Mouse (Mus musculus) embryonic facial prominence, embryonic 10.5 days (tissue): ENCODE results near the gene Gm11596. TPM values are rescaled to one million over a fixed set of nuclear protein-coding genes. Genes with fewer than 3 reads are reported as not detected.

Experiments used
- DNase-seq: peaks from one replicate; pipeline ENCODE4 v3.0.0-alpha.2; 2017; ENCODE audit warnings: low spot score
- H3K27ac ChIP-seq: fragments of 300-500 bp; sonication (generic); replicated peaks from 2 replicates; pipeline ENCODE4 v1.5.1; 2016; ENCODE audit warnings: mild to moderate bottlenecking
- H3K27me3 ChIP-seq: fragments of 300-500 bp; sonication (generic); replicated peaks from 2 replicates; pipeline ENCODE4 v1.6.1; 2016; ENCODE audit warnings: low read depth, mild to moderate bottlenecking; ENCODE audit not compliant: poor library complexity, severe bottlenecking
- H3K36me3 ChIP-seq: fragments of 300-500 bp; sonication (generic); replicated peaks from 2 replicates; pipeline ENCODE4 v1.6.1; 2016; ENCODE audit warnings: mild to moderate bottlenecking, moderate library complexity
- H3K4me1 ChIP-seq: fragments of 300-500 bp; sonication (generic); 2 replicates; pipeline ENCODE4 v1.6.1; 2016
- H3K4me3 ChIP-seq: fragments of 300-500 bp; sonication (generic); 2 replicates; pipeline ENCODE4 v1.5.1; 2016; ENCODE audit warnings: mild to moderate bottlenecking, moderate library complexity
- H3K9me3 ChIP-seq: fragments of 300-500 bp; sonication (generic); 2 replicates; pipeline ENCODE4 v1.6.1; 2016; ENCODE audit warnings: mild to moderate bottlenecking
- WGBS: fragments of 180-500 bp; shearing (Covaris S2); methylation state at CpG from one replicate; pipeline ENCODE4 v1.1.7; 2016; 5-methylcytosine and 5-hydroxymethylcytosine counted together
- polyA plus RNA-seq: library from polyadenylated mRNA; unstranded; fragments of >200 nt; fragmentation: Nextera tagmentation; extraction: Ambion mirVana; gene quantifications from 2 replicates; pipeline ENCODE4 v1.2.1, GENCODE M21; 2016

Gm11596 gene
- polyA plus RNA-seq, 1 experiment from 2014 or later = not detected

DNA sequence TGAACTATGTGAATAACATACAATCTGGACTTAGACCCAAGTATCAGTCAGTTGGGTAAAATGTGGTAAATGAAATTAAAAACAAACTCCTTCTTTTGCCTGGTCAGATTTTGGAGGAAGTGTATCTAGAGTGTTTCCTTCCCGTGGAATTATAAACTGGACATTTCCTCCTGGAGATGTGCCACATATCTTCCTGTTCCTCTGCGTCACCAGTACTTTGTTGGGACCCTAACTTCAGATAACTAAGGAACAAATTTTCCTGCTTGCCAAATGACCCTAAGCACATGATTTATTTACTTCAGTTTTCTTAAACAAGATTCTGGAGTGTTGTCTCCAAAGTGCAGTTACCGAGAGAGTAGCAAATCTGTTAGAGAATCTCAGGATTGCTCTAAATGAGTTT lies 49.3 kb downstream of the Gm11596 start:
- Histone ChIP-seq H3K9me3 (no peaks in the 10 kb centered on the region), H3K27ac (no peak overlapping the region), H3K36me3 (no peaks in the 10 kb centered on the region), H3K27me3 (no peaks in the 10 kb centered on the region), H3K4me1 (no peaks in the 10 kb centered on the region), H3K4me3 (no peak overlapping the region)
- no peak for DNase-seq
- 89% methylated on average over 3 of the region's 3 CpGs for WGBS

Other genes with a start within 250 kb of the Gm11596 start
- gene Krtap3-3, start 242.6 kb downstream of the Gm11596 start, polyA plus RNA-seq = not detected in 2 replicates
- gene Krtap3-2, start 236.6 kb downstream of the Gm11596 start, polyA plus RNA-seq = not detected in 2 replicates
- not detected in 2 replicates for gene Gm11939, start 234.0 kb downstream of the Gm11596 start, polyA plus RNA-seq
- not detected in 2 replicates for gene Krtap3-1, start 226.8 kb downstream of the Gm11596 start, polyA plus RNA-seq
- gene Krtap1-5, start 212.5 kb downstream of the Gm11596 start, polyA plus RNA-seq = not detected in 2 replicates
- gene Krtap1-4, start 209.8 kb downstream of the Gm11596 start, polyA plus RNA-seq = not detected in 2 replicates
- gene Krtap1-3, start 202.1 kb downstream of the Gm11596 start, polyA plus RNA-seq = not detected in 2 replicates
- gene Krtap9-3, start 195.4 kb downstream of the Gm11596 start, polyA plus RNA-seq = not detected in 2 replicates
- not detected in 2 replicates for gene Gm11938, start 190.2 kb downstream of the Gm11596 start, polyA plus RNA-seq
- gene Gm11937, start 183.3 kb downstream of the Gm11596 start, polyA plus RNA-seq = not detected in 2 replicates
- gene Krtap2-4, start 178.6 kb downstream of the Gm11596 start, polyA plus RNA-seq = not detected in 2 replicates
- gene Gm11562, start 173.0 kb downstream of the Gm11596 start, polyA plus RNA-seq = not detected in 2 replicates
- not detected in 2 replicates for gene Krtap4-1, start 165.2 kb downstream of the Gm11596 start, polyA plus RNA-seq
- not detected in 2 replicates for gene Krtap4-2, start 158.4 kb downstream of the Gm11596 start, polyA plus RNA-seq
- not detected in 2 replicates for gene Krtap4-7, start 149.4 kb downstream of the Gm11596 start, polyA plus RNA-seq
- not detected in 2 replicates for gene Gm11555, start 143.2 kb downstream of the Gm11596 start, polyA plus RNA-seq
- gene Gm11563, start 134.5 kb downstream of the Gm11596 start, polyA plus RNA-seq = not detected in 2 replicates
- gene Krtap4-6, start 127.5 kb downstream of the Gm11596 start, polyA plus RNA-seq = not detected in 2 replicates
- not detected in 2 replicates for gene Gm14190, start 102.7 kb downstream of the Gm11596 start, polyA plus RNA-seq
- not detected in 2 replicates for gene Gm14180, start 59.2 kb downstream of the Gm11596 start, polyA plus RNA-seq
- not detected in 2 replicates for gene Gm11595, start 20.6 kb downstream of the Gm11596 start, polyA plus RNA-seq
- not detected in 2 replicates for gene Krtap4-8, start 12.8 kb downstream of the Gm11596 start, polyA plus RNA-seq
- not detected in 2 replicates for gene Krtap4-9, start 8.3 kb downstream of the Gm11596 start, polyA plus RNA-seq
- gene Gm11569, start 5.5 kb upstream of the Gm11596 start, polyA plus RNA-seq = not detected in 2 replicates
- not detected in 2 replicates for gene Gm11554, start 11.0 kb upstream of the Gm11596 start, polyA plus RNA-seq
- gene Krtap4-13, start 16.4 kb upstream of the Gm11596 start, polyA plus RNA-seq = not detected in 2 replicates
- not detected in 2 replicates for gene Gm11564, start 22.2 kb upstream of the Gm11596 start, polyA plus RNA-seq
- not detected in 2 replicates for gene 2300003K06Rik, start 44.6 kb upstream of the Gm11596 start, polyA plus RNA-seq
- not detected in 2 replicates for gene Krtap4-16, start 58.1 kb upstream of the Gm11596 start, polyA plus RNA-seq
- gene Gm11568, start 64.5 kb upstream of the Gm11596 start, polyA plus RNA-seq = not detected in 2 replicates
- not detected in 2 replicates for gene Gm11559, start 71.0 kb upstream of the Gm11596 start, polyA plus RNA-seq
- gene Krtap9-1, start 79.9 kb upstream of the Gm11596 start, polyA plus RNA-seq = not detected in 2 replicates
- not detected in 2 replicates for gene Gm11567, start 85.7 kb upstream of the Gm11596 start, polyA plus RNA-seq
- not detected in 2 replicates for gene Krtap31-1, start 114.5 kb upstream of the Gm11596 start, polyA plus RNA-seq
- gene Gm11565, start 121.3 kb upstream of the Gm11596 start, polyA plus RNA-seq = not detected in 2 replicates
- not detected in 2 replicates for gene Krtap31-2, start 142.8 kb upstream of the Gm11596 start, polyA plus RNA-seq
- gene Krtap9-5, start 155.0 kb upstream of the Gm11596 start, polyA plus RNA-seq = not detected in 2 replicates
- gene Krtap29-1, start 185.6 kb upstream of the Gm11596 start, polyA plus RNA-seq = not detected in 2 replicates
- not detected in 2 replicates for gene Krtap16-1, start 193.1 kb upstream of the Gm11596 start, polyA plus RNA-seq
- not detected in 2 replicates for gene Krtap17-1, start 200.5 kb upstream of the Gm11596 start, polyA plus RNA-seq
- gene Krt33a, start 222.7 kb upstream of the Gm11596 start, polyA plus RNA-seq = not detected in 2 replicates
- gene Krt33b, start 236.4 kb upstream of the Gm11596 start, polyA plus RNA-seq = not detected in 2 replicates
- gene Krt34, start 248.1 kb upstream of the Gm11596 start, polyA plus RNA-seq = not detected in 2 replicates